Mouse (Mus musculus): ENCODE measurements at regions not wholly inside any gene's neighbourhood (a gene's known extent, or its start where the extent isn't known, plus 50 kb on each side); places are given as distances from the start of the nearest gene placed in this dataset.

GRCm38 (mm10) chr4:153227680-153228420, 254.8 kb downstream of the Ajap1 start:
- DNase-seq (ENCODE audit: low spot score in 2 of 2), result no peak

GRCm38 (mm10) chr4:153224618-153225177, 257.9 kb downstream of the Ajap1 start:
- no peak for DNase-seq (ENCODE audit: low spot score in 2 of 2)

GRCm38 (mm10) chr4:153223019-153223418, 259.6 kb downstream of the Ajap1 start:
- DNase-seq (ENCODE audit: low spot score in 2 of 2), result no peak

- DNase-seq (ENCODE audit: low spot score in 2 of 2), result no peak
Measured at GRCm38 (mm10) chr4:153220485-153220884, 262.1 kb downstream of the Ajap1 start.

- DNase-seq (ENCODE audit: low spot score in 2 of 2), result peak; percentile 24 to 29
Measured at GRCm38 (mm10) chr4:153220074-153220473, 262.5 kb downstream of the Ajap1 start.

GRCm38 (mm10) chr4:153217541-153217980, 265.1 kb downstream of the Ajap1 start:
- DNase-seq (ENCODE audit: low spot score in 2 of 2), result no peak

GRCm38 (mm10) chr4:153212095-153212494, 270.5 kb downstream of the Ajap1 start:
- no peak for DNase-seq (ENCODE audit: low spot score in 2 of 2)

- no peak for DNase-seq (ENCODE audit: low spot score in 2 of 2)
Measured at GRCm38 (mm10) chr4:153208822-153209221, 273.8 kb downstream of the Ajap1 start.

- DNase-seq (ENCODE audit: low spot score in 2 of 2), result no peak
Measured at GRCm38 (mm10) chr4:153208215-153208614, 274.4 kb downstream of the Ajap1 start.

GRCm38 (mm10) chr4:153207578-153208102, 275.0 kb downstream of the Ajap1 start:
- no peak for DNase-seq (ENCODE audit: low spot score in 2 of 2)

GRCm38 (mm10) chr4:153206789-153207457, 275.7 kb downstream of the Ajap1 start:
- DNase-seq (ENCODE audit: low spot score in 2 of 2), result no peak

- no peak for DNase-seq (ENCODE audit: low spot score in 2 of 2)
Measured at GRCm38 (mm10) chr4:153204764-153205163, 277.8 kb downstream of the Ajap1 start.

GRCm38 (mm10) chr4:153200799-153201770, 281.5 kb downstream of the Ajap1 start:
- no peak for DNase-seq (ENCODE audit: low spot score in 2 of 2)

GRCm38 (mm10) chr4:153189485-153189884, 293.1 kb downstream of the Ajap1 start:
- no peak for DNase-seq (ENCODE audit: low spot score in 2 of 2)

- no peak for DNase-seq (ENCODE audit: low spot score in 2 of 2)
Measured at GRCm38 (mm10) chr4:153188504-153189031, 294.0 kb downstream of the Ajap1 start.

- peak in 1 of 2 experiments; percentile 22 for DNase-seq (ENCODE audit: low spot score in 2 of 2)
Measured at GRCm38 (mm10) chr4:153187959-153188503, 294.6 kb downstream of the Ajap1 start.

- DNase-seq (ENCODE audit: low spot score in 2 of 2), result no peak
Measured at GRCm38 (mm10) chr4:153177496-153177895, 305.1 kb downstream of the Ajap1 start.

GRCm38 (mm10) chr4:153175660-153176059, 307.0 kb downstream of the Ajap1 start:
- DNase-seq (ENCODE audit: low spot score in 2 of 2), result peak in 1 of 2 experiments; percentile 29

- DNase-seq (ENCODE audit: low spot score in 2 of 2), result no peak
Measured at GRCm38 (mm10) chr4:153175077-153175476, 307.5 kb downstream of the Ajap1 start.

- DNase-seq (ENCODE audit: low spot score in 2 of 2), result no peak
Measured at GRCm38 (mm10) chr4:153169991-153170390, 312.6 kb downstream of the Ajap1 start.

GRCm38 (mm10) chr4:153164810-153165209, 317.8 kb downstream of the Ajap1 start:
- DNase-seq (ENCODE audit: low spot score in 2 of 2), result no peak
